Mouse (Mus musculus): ENCODE results near the gene Marco. TPM values are rescaled to one million over a fixed set of nuclear protein-coding genes. Genes with fewer than 3 reads are reported as not detected.

Marco gene
- not detected for polyA plus RNA-seq (2014; fragmentation: Illumina TruSeq; extraction: RNeasy Lipid Tissue Mini Kit (QIAGEN cat#74804); ENCODE audit: low replicate concordance)

GRCm38 (mm10) chr1:120504924-120505323, at the start of gene Marco:
Gene Marco (minus strand): TSS chr1:120505024.

Other genes with a start within 250 kb of the Marco start
- gene Steap3, start 232.3 kb downstream of the Marco start, polyA plus RNA-seq (2014; fragmentation: Illumina TruSeq; extraction: RNeasy Lipid Tissue Mini Kit (QIAGEN cat#74804); ENCODE audit: low replicate concordance), result 1.9 TPM
- not detected for gene C1ql2, start 164.4 kb downstream of the Marco start, polyA plus RNA-seq (2014; fragmentation: Illumina TruSeq; extraction: RNeasy Lipid Tissue Mini Kit (QIAGEN cat#74804); ENCODE audit: low replicate concordance)
- not detected for gene En1, start 97.4 kb upstream of the Marco start, polyA plus RNA-seq (2014; fragmentation: Illumina TruSeq; extraction: RNeasy Lipid Tissue Mini Kit (QIAGEN cat#74804); ENCODE audit: low replicate concordance)